Mouse (Mus musculus): ENCODE measurements at regions not wholly inside any gene's neighbourhood (a gene's known extent, or its start where the extent isn't known, plus 50 kb on each side); places are given as distances from the start of the nearest gene placed in this dataset.

- Histone ChIP-seq H3K4me2 (ENCODE audit: low read length) (no peak overlapping the region), H3K9ac (ENCODE audit: low read depth, low read length) (no peak overlapping the region), H3K27ac (ENCODE audit: low read depth, low read length) (no peak overlapping the region), H3K9me3 (ENCODE audit: control insufficient read depth, low read length) (no peaks in the 10 kb centered on the region), H3K27me3 (replicated peaks; ENCODE audit: control insufficient read depth, insufficient read depth, low read length) (no peaks in the 10 kb centered on the region), H3K36me3 (ENCODE audit: control insufficient read depth, insufficient read depth, low read length) (no peaks in the 10 kb centered on the region), H3K4me1 (ENCODE audit: control insufficient read depth, insufficient read depth, low read depth, low read length) (no peaks in the 10 kb centered on the region), H3K4me3 (ENCODE audit: low read length) (no peak overlapping the region)
- ATAC-seq = no peak
- 69% methylated on average over 4 of the region's 4 CpGs for WGBS
Observed at GRCm38 (mm10) chr13:26865930-26866555, 96.1 kb upstream of the Hdgfl1 start.

GRCm38 (mm10) chr13:26867794-26868193 is 97.8 kb upstream of the Hdgfl1 start:
- Histone ChIP-seq H3K27ac (ENCODE audit: low read depth, low read length) (no peak overlapping the region), H3K4me2 (ENCODE audit: low read length) (no peak overlapping the region), H3K4me3 (ENCODE audit: low read length) (no peak overlapping the region), H3K9ac (ENCODE audit: low read depth, low read length) (no peak overlapping the region), H3K4me1 (ENCODE audit: control insufficient read depth, insufficient read depth, low read depth, low read length) (no peaks in the 10 kb centered on the region), H3K36me3 (ENCODE audit: control insufficient read depth, insufficient read depth, low read length) (no peaks in the 10 kb centered on the region), H3K9me3 (ENCODE audit: control insufficient read depth, low read length) (no peaks in the 10 kb centered on the region), H3K27me3 (replicated peaks; ENCODE audit: control insufficient read depth, insufficient read depth, low read length) (no peaks in the 10 kb centered on the region)
- ATAC-seq = no peak
- 70% methylated on average over 3 of the region's 3 CpGs for WGBS

- Histone ChIP-seq H3K9ac (ENCODE audit: low read depth, low read length) (no peak overlapping the region), H3K4me2 (ENCODE audit: low read length) (no peak overlapping the region), H3K4me3 (ENCODE audit: low read length) (no peak overlapping the region), H3K4me1 (ENCODE audit: control insufficient read depth, insufficient read depth, low read depth, low read length) (no peaks in the 10 kb centered on the region), H3K27ac (ENCODE audit: low read depth, low read length) (no peak overlapping the region), H3K9me3 (ENCODE audit: control insufficient read depth, low read length) (no peaks in the 10 kb centered on the region), H3K36me3 (ENCODE audit: control insufficient read depth, insufficient read depth, low read length) (no peaks in the 10 kb centered on the region), H3K27me3 (replicated peaks; ENCODE audit: control insufficient read depth, insufficient read depth, low read length) (no peaks in the 10 kb centered on the region)
- WGBS = 73% methylated on average over 7 of the region's 7 CpGs
- no peak for ATAC-seq
Observed at GRCm38 (mm10) chr13:26916477-26916876, 140.9 kb upstream of the Prl start.

- WGBS = 8% methylated on average over 4 of the region's 4 CpGs
Observed at GRCm38 (mm10) chr13:26932695-26933438, 124.5 kb upstream of the Prl start.

GRCm38 (mm10) chr13:26933838-26934237 is 123.5 kb upstream of the Prl start:
- Histone ChIP-seq H3K27ac (ENCODE audit: low read depth, low read length) (no peak overlapping the region), H3K4me3 (ENCODE audit: low read length) (no peak overlapping the region), H3K9me3 (ENCODE audit: control insufficient read depth, low read length) (no peaks in the 10 kb centered on the region), H3K27me3 (replicated peaks; ENCODE audit: control insufficient read depth, insufficient read depth, low read length) (no peaks in the 10 kb centered on the region), H3K9ac (ENCODE audit: low read depth, low read length) (no peak overlapping the region), H3K4me1 (ENCODE audit: control insufficient read depth, insufficient read depth, low read depth, low read length) (peaks cover 4% of the 10 kb centered on the region; the same call in 1 of the 2 replicates), H3K36me3 (ENCODE audit: control insufficient read depth, insufficient read depth, low read length) (no peaks in the 10 kb centered on the region), H3K4me2 (ENCODE audit: low read length) (no peak overlapping the region)
- 30% methylated on average over 5 of the region's 5 CpGs for WGBS
- ATAC-seq = no peak

More at GRCm38 (mm10) chr13:26932695-26933438, 124.5 kb upstream of the Prl start:
- H3K4me2 ChIP-seq (ENCODE audit: low read length) = no peak overlapping the region
- peaks cover 4% of the 10 kb centered on the region; the same call in 1 of the 2 replicates for H3K4me1 ChIP-seq (ENCODE audit: control insufficient read depth, insufficient read depth, low read depth, low read length)
- no peaks in the 10 kb centered on the region for H3K36me3 ChIP-seq (ENCODE audit: control insufficient read depth, insufficient read depth, low read length)
- H3K27ac ChIP-seq (ENCODE audit: low read depth, low read length) = peak overlapping the region; percentile 39; the same call in 1 of the 2 replicates
- ATAC-seq = peak; percentile 87
- H3K4me3 ChIP-seq (ENCODE audit: low read length) = no peak overlapping the region
- H3K9me3 ChIP-seq (ENCODE audit: control insufficient read depth, low read length) = no peaks in the 10 kb centered on the region
- no peak overlapping the region for H3K9ac ChIP-seq (ENCODE audit: low read depth, low read length)
- H3K27me3 ChIP-seq (replicated peaks; ENCODE audit: control insufficient read depth, insufficient read depth, low read length) = no peaks in the 10 kb centered on the region

- no peak for ATAC-seq
- Histone ChIP-seq H3K4me2 (ENCODE audit: low read length) (no peak overlapping the region), H3K9me3 (ENCODE audit: control insufficient read depth, low read length) (no peaks in the 10 kb centered on the region)
Observed at GRCm38 (mm10) chr13:26940436-26940835, 116.9 kb upstream of the Prl start.

GRCm38 (mm10) chr13:26944487-26944886 is 112.9 kb upstream of the Prl start:
- ATAC-seq = no peak
- WGBS = 85% methylated on average over 3 of the region's 3 CpGs
- Histone ChIP-seq H3K4me3 (ENCODE audit: low read length) (no peak overlapping the region), H3K27ac (ENCODE audit: low read depth, low read length) (no peak overlapping the region), H3K27me3 (replicated peaks; ENCODE audit: control insufficient read depth, insufficient read depth, low read length) (no peaks in the 10 kb centered on the region), H3K9ac (ENCODE audit: low read depth, low read length) (no peak overlapping the region), H3K4me1 (ENCODE audit: control insufficient read depth, insufficient read depth, low read depth, low read length) (no peaks in the 10 kb centered on the region), H3K9me3 (ENCODE audit: control insufficient read depth, low read length) (no peaks in the 10 kb centered on the region), H3K36me3 (ENCODE audit: control insufficient read depth, insufficient read depth, low read length) (no peaks in the 10 kb centered on the region), H3K4me2 (ENCODE audit: low read length) (no peak overlapping the region)

More at GRCm38 (mm10) chr13:26940436-26940835, 116.9 kb upstream of the Prl start:
- Histone ChIP-seq H3K27me3 (replicated peaks; ENCODE audit: control insufficient read depth, insufficient read depth, low read length) (no peaks in the 10 kb centered on the region), H3K4me3 (ENCODE audit: low read length) (no peak overlapping the region), H3K36me3 (ENCODE audit: control insufficient read depth, insufficient read depth, low read length) (no peaks in the 10 kb centered on the region), H3K27ac (ENCODE audit: low read depth, low read length) (no peak overlapping the region), H3K9ac (ENCODE audit: low read depth, low read length) (no peak overlapping the region), H3K4me1 (ENCODE audit: control insufficient read depth, insufficient read depth, low read depth, low read length) (no peaks in the 10 kb centered on the region)

- H3K4me1 ChIP-seq (ENCODE audit: control insufficient read depth, insufficient read depth, low read depth, low read length) = no peaks in the 10 kb centered on the region
- H3K4me2 ChIP-seq (ENCODE audit: low read length) = no peak overlapping the region
- no peak overlapping the region for H3K4me3 ChIP-seq (ENCODE audit: low read length)
- WGBS = 100% methylated on average over 2 of the region's 2 CpGs
- no peaks in the 10 kb centered on the region for H3K27me3 ChIP-seq (replicated peaks; ENCODE audit: control insufficient read depth, insufficient read depth, low read length)
- no peak overlapping the region for H3K9ac ChIP-seq (ENCODE audit: low read depth, low read length)
- no peak for ATAC-seq
- H3K36me3 ChIP-seq (ENCODE audit: control insufficient read depth, insufficient read depth, low read length) = no peaks in the 10 kb centered on the region
- no peak overlapping the region for H3K27ac ChIP-seq (ENCODE audit: low read depth, low read length)
- H3K9me3 ChIP-seq (ENCODE audit: control insufficient read depth, low read length) = no peaks in the 10 kb centered on the region
Observed at GRCm38 (mm10) chr13:26951461-26951860, 105.9 kb upstream of the Prl start.

- Histone ChIP-seq H3K9me3 (ENCODE audit: control insufficient read depth, low read length) (no peaks in the 10 kb centered on the region), H3K4me2 (ENCODE audit: low read length) (no peak overlapping the region), H3K27me3 (replicated peaks; ENCODE audit: control insufficient read depth, insufficient read depth, low read length) (no peaks in the 10 kb centered on the region), H3K9ac (ENCODE audit: low read depth, low read length) (no peak overlapping the region), H3K4me1 (ENCODE audit: control insufficient read depth, insufficient read depth, low read depth, low read length) (no peaks in the 10 kb centered on the region), H3K4me3 (ENCODE audit: low read length) (no peak overlapping the region), H3K27ac (ENCODE audit: low read depth, low read length) (no peak overlapping the region), H3K36me3 (ENCODE audit: control insufficient read depth, insufficient read depth, low read length) (no peaks in the 10 kb centered on the region)
- 85% methylated on average over 2 of the region's 2 CpGs for WGBS
- ATAC-seq = no peak
Observed at GRCm38 (mm10) chr13:26953834-26954233, 103.5 kb upstream of the Prl start.
